Mouse (Mus musculus) forebrain, postnatal 0 days (tissue): ENCODE measurements at regions not wholly inside any gene's neighbourhood (a gene's known extent, or its start where the extent isn't known, plus 50 kb on each side); places are given as distances from the start of the nearest gene placed in this dataset.

Source experiments
- ATAC-seq: fragments of 200-750 bp; cut with Nextera tagmentation; 2 replicates; pipeline ENCODE4 v1.8.0; 2017; ENCODE audit warnings: mild to moderate bottlenecking, moderate library complexity
- DNase-seq: peaks from one replicate; pipeline ENCODE4 v3.0.0-alpha.2; 2015
- H3K27ac ChIP-seq: fragments of 300-500 bp; sonication (generic); 2 replicates; pipeline ENCODE4 v1.5.1; 2014; ENCODE audit warnings: low read depth, mild to moderate bottlenecking, antibody characterized with exemption, low read length, moderate library complexity, mixed read lengths
- H3K27me3 ChIP-seq: fragments of 300-500 bp; sonication (generic); 2 replicates; pipeline ENCODE4 v1.6.1; 2014; ENCODE audit warnings: mild to moderate bottlenecking, low read length, mixed read lengths; ENCODE audit not compliant: insufficient read depth
- H3K36me3 ChIP-seq: fragments of 300-500 bp; sonication (generic); 2 replicates; pipeline ENCODE4 v1.6.1; 2014; ENCODE audit warnings: mild to moderate bottlenecking, moderate library complexity; ENCODE audit not compliant: insufficient read depth
- H3K4me1 ChIP-seq: fragments of 300-500 bp; sonication (generic); 2 replicates; pipeline ENCODE4 v1.6.1; 2014; ENCODE audit warnings: antibody characterized with exemption; ENCODE audit not compliant: insufficient read depth
- H3K4me2 ChIP-seq: fragments of 300-500 bp; sonication (generic); 2 replicates; pipeline ENCODE4 v1.6.1; 2014; ENCODE audit warnings: low read depth, mild to moderate bottlenecking, moderate library complexity
- H3K4me3 ChIP-seq: fragments of 300-500 bp; sonication (generic); 2 replicates; pipeline ENCODE4 v1.5.1; 2014; ENCODE audit warnings: low read depth, low read length, mixed read lengths
- H3K9ac ChIP-seq: fragments of 300-500 bp; sonication (generic); 2 replicates; pipeline ENCODE4 v1.6.1; 2014; ENCODE audit warnings: mild to moderate bottlenecking
- H3K9me3 ChIP-seq: fragments of 300-500 bp; sonication (generic); 2 replicates; pipeline ENCODE4 v1.6.1; 2016; ENCODE audit warnings: low read length
- CTCF ChIP-seq: sonication (generic); IDR thresholded peaks from 2 replicates; pipeline ENCODE4 v1.5.1; 2016; ENCODE audit warnings: antibody characterized with exemption, control low read depth, low read depth
- WGBS: fragments of 180-500 bp; shearing (Covaris S2); extraction: QIAGEN DNeasy Blood & Tissue Kit; methylation state at CpG from one replicate; pipeline ENCODE4 v1.1.7; 2014; 5-methylcytosine and 5-hydroxymethylcytosine counted together

DNA sequence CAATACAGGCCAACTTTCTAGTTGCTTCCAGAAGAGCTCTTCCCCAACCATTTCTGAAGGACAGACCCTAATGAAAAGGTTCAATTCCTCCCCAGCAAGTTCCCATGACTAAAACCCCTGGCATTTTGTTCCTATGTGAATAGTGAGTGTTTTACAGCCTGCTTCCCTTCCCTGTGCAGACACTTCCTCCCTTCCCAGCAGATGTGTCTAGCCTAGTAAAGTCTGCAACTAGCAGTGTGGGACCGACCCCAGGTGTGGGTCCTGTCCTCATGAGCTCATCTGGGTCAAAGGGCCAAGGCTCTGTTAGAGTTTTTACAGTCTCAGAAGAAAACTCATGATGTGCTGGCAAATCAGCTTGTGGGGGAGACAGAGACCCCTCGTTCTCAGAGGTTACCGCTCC lies 50.9 kb upstream of the Ier3 start:
- Histone ChIP-seq H3K36me3 (no peaks in the 10 kb centered on the region), H3K4me1 (no peaks in the 10 kb centered on the region), H3K9ac (no peak overlapping the region), H3K9me3 (no peaks in the 10 kb centered on the region), H3K27ac (no peak overlapping the region), H3K27me3 (no peaks in the 10 kb centered on the region), H3K4me3 (no peak overlapping the region), H3K4me2 (no peak overlapping the region)
- DNase-seq (no peak), ATAC-seq (no peak)
- WGBS = 88% methylated on average over 3 of the region's 3 CpGs
- TF ChIP-seq CTCF = no peak

DNA sequence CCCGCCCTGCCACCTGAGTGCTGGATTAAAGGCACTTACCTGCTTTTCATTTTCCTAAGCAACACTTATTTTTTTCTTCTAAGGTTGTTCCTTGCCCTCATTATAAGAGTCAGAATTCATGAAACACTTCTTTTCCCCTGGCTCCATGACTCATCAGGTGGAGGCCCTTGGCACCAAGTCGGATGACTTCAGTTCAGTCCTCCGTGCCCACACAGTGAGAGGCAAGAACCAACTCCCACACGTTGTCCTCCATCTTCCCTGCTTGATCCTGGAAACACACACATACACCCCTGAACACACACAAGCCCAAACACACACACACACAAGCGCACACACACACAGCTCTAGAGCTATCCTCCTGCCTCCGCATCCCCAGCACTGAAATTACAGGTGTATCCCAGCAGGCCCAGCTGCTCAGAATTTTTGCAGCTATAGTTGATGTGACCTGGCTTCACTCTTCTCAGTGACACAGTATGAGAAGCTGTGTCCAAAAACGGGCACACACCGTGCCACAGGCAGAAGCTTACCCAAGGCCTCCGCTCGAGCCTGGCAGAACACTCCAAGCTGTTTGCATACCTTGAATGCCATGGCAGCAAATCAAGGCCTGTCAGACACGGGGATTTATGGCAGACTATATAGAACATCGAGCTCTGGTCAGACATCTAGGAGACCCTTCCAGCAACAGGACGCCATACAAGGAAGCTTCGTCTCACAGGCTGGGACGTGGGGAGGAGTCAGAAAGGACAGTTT lies 49.7 kb upstream of the Ier3 start:
- Histone ChIP-seq H3K9me3 (no peaks in the 10 kb centered on the region), H3K27ac (no peak overlapping the region), H3K27me3 (no peaks in the 10 kb centered on the region), H3K9ac (no peak overlapping the region), H3K36me3 (no peaks in the 10 kb centered on the region), H3K4me3 (no peak overlapping the region), H3K4me2 (no peak overlapping the region), H3K4me1 (no peaks in the 10 kb centered on the region)
- ATAC-seq = no peak
- no peak for TF ChIP-seq CTCF
- WGBS = 84% methylated on average over 15 of the region's 15 CpGs
- no peak for DNase-seq
